Mouse (Mus musculus) CH12.LX (cell line): ENCODE measurements around the gene Cdkl4. TPM values are rescaled to one million over a fixed set of nuclear protein-coding genes. Genes with fewer than 3 reads are reported as not detected.

Experiments used
- DNase-seq: peaks from one replicate; pipeline ENCODE4 v3.0.0-alpha.2; 2013; ENCODE audit errors: extremely low read depth
- H3K27ac ChIP-seq: 2 replicates; pipeline ENCODE4 v1.5.1; 2012; ENCODE audit warnings: low read depth, mild to moderate bottlenecking, control low read depth, moderate library complexity; ENCODE audit not compliant: insufficient read depth
- H3K27me3 ChIP-seq: replicated peaks from 2 replicates; pipeline ENCODE3; 2012; ENCODE audit warnings: inconsistent platforms
- H3K36me3 ChIP-seq, 2 experiments: replicated peaks in 1 of 2; 2 replicates each; pipeline versions ENCODE3 to v1.6.1; 2012; ENCODE audit warnings: inconsistent platforms in 1 of 2, low read length in 1 of 2, mild to moderate bottlenecking in 1 of 2, mixed read lengths in 1 of 2, moderate library complexity in 1 of 2; ENCODE audit not compliant: control insufficient read depth in 1 of 2, insufficient read depth in 1 of 2
- H3K4me1 ChIP-seq, 2 experiments: 2 replicates each; pipeline ENCODE4 v1.6.1; 2012; ENCODE audit warnings: inconsistent platforms in 1 of 2, moderate library complexity in 1 of 2; ENCODE audit not compliant: insufficient read depth in 2 of 2, control insufficient read depth in 1 of 2
- H3K4me2 ChIP-seq: 2 replicates; pipeline ENCODE4 v1.6.1; 2012; ENCODE audit warnings: low read depth, mild to moderate bottlenecking, control low read depth; ENCODE audit not compliant: poor library complexity, insufficient read depth, severe bottlenecking
- H3K4me3 ChIP-seq, 3 experiments: fragments of 150-350 bp in 1 of 3; sonication (generic) in 1 of 3; replicated peaks in 1 of 3; 2 replicates each; pipeline versions ENCODE3 to v1.5.1; 2011 to 2012; ENCODE audit warnings: low read depth in 2 of 3, low read length in 2 of 3, mild to moderate bottlenecking in 2 of 3, moderate library complexity in 2 of 3, control low read depth in 1 of 3, improper control_type of control experiment in 1 of 3, inconsistent platforms in 1 of 3, mixed read lengths in 1 of 3; ENCODE audit not compliant: poor library complexity in 1 of 3
- H3K79me2 ChIP-seq: replicated peaks from 2 replicates; pipeline ENCODE4 v1.6.1; 2012; ENCODE audit warnings: mild to moderate bottlenecking, moderate library complexity; ENCODE audit not compliant: control insufficient read depth, poor library complexity, insufficient read depth, severe bottlenecking; ENCODE audit errors: extremely low read depth
- H3K9ac ChIP-seq: 2 replicates; pipeline ENCODE4 v1.6.1; 2012; ENCODE audit warnings: low read depth, mild to moderate bottlenecking, control low read depth, moderate library complexity; ENCODE audit not compliant: insufficient read depth
- H3K9me3 ChIP-seq: replicated peaks from 2 replicates; pipeline ENCODE3; 2012; ENCODE audit warnings: low read length, inconsistent platforms, mixed read lengths
- CHD1 ChIP-seq: IDR thresholded peaks from 2 replicates; pipeline ENCODE4 v1.6.1; 2012; ENCODE audit warnings: low read depth, low read length, improper control_type of control experiment, inconsistent platforms
- CHD2 ChIP-seq: IDR thresholded peaks from 2 replicates; pipeline ENCODE4 v1.6.1; 2011; ENCODE audit warnings: low read length, improper control_type of control experiment
- ELF1 ChIP-seq: IDR thresholded peaks from 2 replicates; pipeline ENCODE4 v1.6.1; 2014; ENCODE audit warnings: low read depth, mild to moderate bottlenecking, inconsistent platforms, low read length, improper control_type of control experiment
- EP300 ChIP-seq: IDR thresholded peaks from 2 replicates; pipeline ENCODE4 v1.6.1; 2011; ENCODE audit warnings: low read length, improper control_type of control experiment
- ETS1 ChIP-seq: conservative IDR thresholded peaks from 2 replicates; pipeline ENCODE4 v1.6.1; 2012; ENCODE audit warnings: low read depth, mild to moderate bottlenecking, inconsistent platforms, low read length, improper control_type of control experiment, moderate library complexity
- HCFC1 ChIP-seq: IDR thresholded peaks from 2 replicates; pipeline ENCODE4 v1.6.1; 2012; ENCODE audit warnings: low read depth, mild to moderate bottlenecking, inconsistent platforms, low read length, improper control_type of control experiment
- IRF4 ChIP-seq: IDR thresholded peaks from 2 replicates; pipeline ENCODE4 v1.6.1; 2014; ENCODE audit warnings: low read depth, mild to moderate bottlenecking, inconsistent platforms, low read length, improper control_type of control experiment
- KAT2A ChIP-seq: IDR thresholded peaks from 2 replicates; pipeline ENCODE4 v1.6.1; 2012; ENCODE audit warnings: low read length, improper control_type of control experiment, inconsistent platforms; ENCODE audit not compliant: insufficient replicate concordance
- MAFK ChIP-seq: IDR thresholded peaks from 2 replicates; pipeline ENCODE4 v1.6.1; 2011; ENCODE audit warnings: low read length, improper control_type of control experiment; ENCODE audit not compliant: insufficient replicate concordance
- MAZ ChIP-seq: IDR thresholded peaks from 2 replicates; pipeline ENCODE4 v1.6.1; 2012; ENCODE audit warnings: low read depth, mild to moderate bottlenecking, inconsistent platforms, low read length, improper control_type of control experiment, moderate library complexity
- MEF2A ChIP-seq: IDR thresholded peaks from 2 replicates; pipeline ENCODE4 v1.6.1; 2014; ENCODE audit warnings: low read depth, mild to moderate bottlenecking, inconsistent platforms, low read length, improper control_type of control experiment, borderline replicate concordance
- MXI1 ChIP-seq: IDR thresholded peaks from 2 replicates; pipeline ENCODE4 v1.6.1; 2011; ENCODE audit warnings: mild to moderate bottlenecking, low read depth, low read length, improper control_type of control experiment
- MYC ChIP-seq: IDR thresholded peaks from 2 replicates; pipeline ENCODE4 v1.6.1; 2011; ENCODE audit warnings: low read depth, mild to moderate bottlenecking, improper control_type of control experiment, low read length
- PAX5 ChIP-seq: IDR thresholded peaks from 2 replicates; pipeline ENCODE4 v1.6.1; 2012; ENCODE audit warnings: low read length, inconsistent platforms, mixed read lengths
- POLR2A ChIP-seq: IDR thresholded peaks from 2 replicates; pipeline ENCODE4 v1.6.1; 2011; ENCODE audit warnings: low read depth, mild to moderate bottlenecking, improper control_type of control experiment, low read length
- POLR2AphosphoS2 ChIP-seq: IDR thresholded peaks from 2 replicates; pipeline ENCODE4 v1.6.1; 2011; ENCODE audit warnings: low read depth, low read length, improper control_type of control experiment
- SIN3A ChIP-seq: IDR thresholded peaks from 2 replicates; pipeline ENCODE4 v1.6.1; 2012; ENCODE audit warnings: low read length, improper control_type of control experiment, inconsistent platforms
- TBP ChIP-seq: conservative IDR thresholded peaks from 2 replicates; pipeline ENCODE4 v1.6.1; 2011; ENCODE audit warnings: low read depth, low read length, improper control_type of control experiment
- TCF12 ChIP-seq: IDR thresholded peaks from 2 replicates; pipeline ENCODE4 v1.6.1; 2014; ENCODE audit warnings: low read depth, mild to moderate bottlenecking, inconsistent platforms, low read length, improper control_type of control experiment
- UBTF ChIP-seq: IDR thresholded peaks from 2 replicates; pipeline ENCODE4 v1.6.1; 2012; ENCODE audit warnings: low read depth, mild to moderate bottlenecking, inconsistent platforms, low read length, improper control_type of control experiment, moderate library complexity
- USF2 ChIP-seq: conservative IDR thresholded peaks from 2 replicates; pipeline ENCODE4 v1.6.1; 2011; ENCODE audit warnings: low read depth, low read length, improper control_type of control experiment
- ZMIZ1 ChIP-seq: IDR thresholded peaks from 2 replicates; pipeline ENCODE4 v1.6.1; 2012; ENCODE audit warnings: low read depth, mild to moderate bottlenecking, inconsistent platforms, low read length, improper control_type of control experiment
- ZNF384 ChIP-seq: IDR thresholded peaks from 2 replicates; pipeline ENCODE4 v1.6.1; 2012; ENCODE audit warnings: low read depth, low read length, improper control_type of control experiment, inconsistent platforms
- dilution Hi-C: fragments of 300-500 bp; cut with MboI; formaldehyde crosslinking; loops from 2 replicates; pipeline ENCODE4 v1.14.3; 2020; ENCODE audit warnings: low sequenced_read_pairs; ENCODE audit not compliant: extremely low pct_unique_long_range_greater_than_20kb, extremely low pct_ligation_motif_present
- in situ Hi-C: fragments of 300-500 bp; cut with MboI; formaldehyde crosslinking; loops from 3 replicates; pipeline ENCODE4 v1.14.3; 2019; ENCODE audit warnings: low sequenced_read_pairs, low pct_ligation_motif_present, low pct_unique_long_range_greater_than_20kb, mixed read lengths
- polyA plus RNA-seq: library from polyadenylated mRNA; unstranded; fragments of >175 nt; gene quantifications from 2 replicates; pipeline ENCODE4 v1.2.1, GENCODE M21; 2012; ENCODE audit warnings: low read depth; ENCODE audit not compliant: insufficient read length
- total RNA-seq, 2 experiments: library from RNA; depleted of rRNA; stranded (reverse); fragments of 300-350 nt in 1 of 2; fragments of >200 nt in 1 of 2; gene quantifications; 2 replicates each; pipeline ENCODE4 v1.2.3; 2012 to 2014

Cdkl4 gene
- total and polyA plus RNA-seq, 3 experiments, result 0.76 to 2.0 (median 1.2) TPM

GRCm38 (mm10) chr17:80498600-80499268, 78.9 kb downstream of the Cdkl4 start:
- H3K27me3 ChIP-seq, result no peaks in the 10 kb centered on the region
- peaks cover 4 to 49% of the 10 kb centered on the region in 2 experiments; a peak in 3 of 4 replicates for H3K4me1 ChIP-seq
- dilution Hi-C loops, result no loop called here
- TF ChIP-seq MAFK (0 out of 2 replicates have a peak, but pooled peaks have one; percentile 22), ZNF384 (peak; percentile 20; the same call in 1 of the 2 replicates), MYC (0 out of 2 replicates have a peak, but pooled peaks have one; percentile 23), POLR2AphosphoS2 (no peak), UBTF (no peak), TCF12 (peak; percentile 48), SIN3A (peak; percentile 61; the same call in 1 of the 2 replicates), IRF4 (peak; percentile 21; the same call in 1 of the 2 replicates), EP300 (peak; percentile 82), HCFC1 (peak; percentile 14; the same call in 1 of the 2 replicates), MXI1 (peak; percentile 37; the same call in 1 of the 2 replicates), TBP (peak; percentile 51; the same call in 1 of the 2 replicates), CHD1 (no peak), MEF2A (no peak), PAX5 (no peak), POLR2A (peak; percentile 42; the same call in 1 of the 2 replicates), USF2 (no peak), KAT2A (no peak), MAZ (peak; percentile 52; the same call in 1 of the 2 replicates), ETS1 (peak; percentile 16), ZMIZ1 (peak; percentile 90), CHD2 (no peak), ELF1 (no peak)
- TF ChIP-seq, all 38 proteins: peak for 14
- Histone ChIP-seq H3K36me3 (peaks cover 0 to 1% of the 10 kb centered on the region in 2 experiments), H3K9me3 (peaks cover 2% of the 10 kb centered on the region), H3K4me2 (peak overlapping the region; percentile 74), H3K4me3 (peak overlapping the region; percentile 49 to 57 (median 55)), H3K9ac (peak overlapping the region; percentile 34), H3K27ac (peak overlapping the region; percentile 96), H3K79me2 (no peaks in the 10 kb centered on the region)
- peak; percentile 76 for DNase-seq
- in situ Hi-C loops, result no loop called here
